Mouse (Mus musculus) right cerebral cortex, postnatal 14 days (tissue): ENCODE results near the gene Tigd3.

Source experiments
- DNase-seq: peaks from one replicate; pipeline ENCODE4 v3.0.0; 2022

Tigd3 gene

GRCm38 (mm10) chr19:5874391-5874968 lies 19.5 kb downstream of the Tigd3 start:
- no peak for DNase-seq

DNA sequence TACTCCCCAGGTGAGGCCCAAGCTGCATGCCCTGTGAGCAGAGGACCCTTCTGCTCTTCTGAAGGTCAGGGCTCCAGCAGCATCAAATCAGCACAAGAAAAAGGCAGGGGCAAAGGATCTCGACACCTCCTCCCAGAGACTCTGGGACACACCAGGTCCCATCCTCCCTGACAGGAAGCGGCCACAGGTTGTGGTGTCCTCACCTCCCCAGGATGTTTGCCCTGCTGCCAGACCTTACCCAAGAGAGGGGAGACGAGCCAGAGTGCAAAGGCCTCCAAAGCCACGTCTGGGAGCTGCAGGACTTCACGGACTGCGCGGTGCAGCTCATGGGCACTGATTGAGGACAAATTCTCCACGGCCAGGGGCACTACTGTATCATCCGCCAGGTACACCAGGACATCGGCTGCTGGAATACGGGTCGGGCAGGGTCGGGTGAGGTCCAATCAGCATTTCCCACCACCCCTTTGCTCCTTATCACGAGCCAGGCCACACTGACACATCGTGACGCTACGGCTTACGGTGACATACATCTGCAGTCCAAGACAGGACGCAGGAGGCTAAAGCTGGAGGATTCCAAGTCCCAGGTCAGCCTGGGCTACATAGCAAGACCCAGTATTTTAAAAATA lies 20.9 kb downstream of the Tigd3 start:
- no peak for DNase-seq

GRCm38 (mm10) chr19:5872528-5872927 lies 21.4 kb downstream of the Tigd3 start:
- DNase-seq: no peak

DNA sequence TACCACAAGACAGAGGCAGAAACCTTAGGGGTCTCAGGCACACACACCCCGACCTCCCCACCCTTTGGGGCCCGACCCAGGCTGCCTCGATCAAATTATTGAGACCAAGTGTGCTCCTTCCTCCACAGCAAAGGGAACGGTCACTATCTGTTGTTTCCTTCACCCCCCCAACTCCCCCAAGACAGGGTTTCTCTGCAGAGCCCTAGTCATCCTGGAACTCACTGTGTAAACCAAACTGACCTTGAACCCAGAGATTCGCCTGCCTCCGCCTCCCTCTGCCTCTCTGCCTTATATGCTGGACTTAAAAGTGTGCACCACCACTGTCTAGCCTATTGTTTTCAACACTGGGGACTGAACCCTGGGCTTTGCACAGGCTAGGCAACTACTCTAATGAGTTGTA lies 22.3 kb downstream of the Tigd3 start:
- DNase-seq: no peak

DNA sequence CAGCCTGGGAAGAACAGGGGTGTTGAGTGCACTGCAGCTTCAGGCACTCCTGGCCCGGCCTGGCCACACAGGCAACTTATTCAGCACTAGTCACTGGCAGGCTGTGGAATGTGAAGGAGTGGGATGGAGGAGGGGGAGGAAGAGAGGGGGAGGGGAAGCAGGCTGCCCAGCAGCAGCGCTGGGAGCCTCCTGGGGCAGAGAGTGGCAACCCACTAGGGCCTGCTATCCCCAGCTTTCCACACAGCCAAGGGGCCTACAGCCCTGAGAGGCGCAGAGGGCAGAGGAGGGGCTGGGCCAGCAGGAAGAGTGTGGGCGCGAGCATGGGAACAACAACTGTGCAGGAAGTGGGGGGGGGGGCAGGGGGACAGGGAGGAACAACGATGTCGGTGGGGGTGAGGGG lies 22.7 kb downstream of the Tigd3 start:
- no peak for DNase-seq

GRCm38 (mm10) chr19:5868096-5868495 lies 25.9 kb downstream of the Tigd3 start:
- no peak for DNase-seq

DNA sequence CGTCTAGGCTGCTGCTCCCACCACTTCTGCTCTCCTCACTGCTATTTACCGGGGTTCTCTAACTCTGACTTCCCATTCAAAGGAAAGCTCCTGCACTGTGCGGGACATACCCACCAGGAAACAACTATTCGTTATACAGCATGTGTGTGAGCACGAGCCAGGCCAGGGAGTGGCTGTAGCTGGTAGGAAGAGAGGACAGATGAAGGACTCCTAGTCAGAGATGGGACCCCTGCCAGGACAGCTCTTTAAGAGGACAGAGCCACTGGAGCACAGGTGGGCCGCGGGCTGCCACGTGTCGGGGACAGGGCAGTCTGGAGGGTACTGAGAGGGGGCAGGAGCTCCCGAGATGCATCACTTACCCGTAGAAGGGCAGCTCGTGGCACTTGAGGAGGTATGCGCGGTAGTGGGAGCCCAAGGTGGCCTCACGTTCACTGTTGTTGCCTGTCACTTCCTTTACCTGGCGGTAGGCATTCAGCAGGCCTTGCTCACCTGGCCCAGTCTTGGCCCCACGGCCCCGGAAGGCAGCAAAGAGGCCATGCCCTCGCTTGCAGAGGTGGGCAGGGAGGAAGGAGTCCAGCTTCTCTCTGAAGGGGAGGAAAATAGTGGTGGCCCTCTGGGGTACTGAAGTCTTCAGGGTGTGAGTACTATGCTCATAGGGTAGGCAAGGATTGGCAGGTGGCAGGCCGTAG lies 29.1 kb downstream of the Tigd3 start:
- no peak for DNase-seq

DNA sequence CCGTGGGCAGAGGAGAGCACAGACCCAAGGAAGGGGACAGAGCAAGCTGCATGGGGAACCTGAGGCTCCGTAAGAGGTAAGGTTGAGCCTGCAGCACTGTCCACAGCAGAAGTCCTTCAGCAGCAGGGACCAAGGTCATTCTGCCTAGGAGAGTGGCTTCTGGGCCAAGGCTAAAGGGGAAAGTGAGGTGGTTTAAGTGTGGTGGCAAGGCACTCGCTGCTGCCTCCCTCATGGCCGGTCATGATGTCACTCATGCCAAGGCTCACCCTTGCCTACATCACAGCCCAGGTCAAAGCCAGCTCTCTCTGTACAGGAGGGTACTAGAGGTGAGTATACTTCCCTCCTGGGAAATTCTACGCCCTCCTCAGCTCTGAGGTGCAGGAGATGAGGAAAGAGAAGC lies 30.2 kb downstream of the Tigd3 start:
- no peak for DNase-seq

GRCm38 (mm10) chr19:5862335-5863085 lies 31.4 kb downstream of the Tigd3 start:
- DNase-seq: no peak

DNA sequence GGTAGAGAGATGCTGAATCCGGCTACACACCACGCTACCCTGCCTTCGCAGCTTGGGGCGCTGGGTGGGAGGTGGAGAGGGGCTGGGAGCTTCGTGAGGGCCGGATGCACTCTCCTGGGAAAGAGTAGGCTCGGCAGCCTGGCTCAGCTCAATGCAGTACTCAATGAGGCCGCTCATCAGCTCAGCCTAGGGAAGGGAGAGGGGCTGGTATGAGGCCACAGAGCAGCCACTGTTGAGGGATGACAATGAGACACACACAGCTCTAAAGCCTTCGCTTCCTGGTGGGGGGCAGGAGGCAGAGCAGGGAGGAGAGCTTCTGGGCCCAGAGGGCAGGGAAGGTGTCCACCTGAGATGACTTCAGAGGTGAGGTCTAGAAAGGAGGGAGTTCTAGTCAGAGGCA lies 37.3 kb downstream of the Tigd3 start:
- DNase-seq: no peak

DNA sequence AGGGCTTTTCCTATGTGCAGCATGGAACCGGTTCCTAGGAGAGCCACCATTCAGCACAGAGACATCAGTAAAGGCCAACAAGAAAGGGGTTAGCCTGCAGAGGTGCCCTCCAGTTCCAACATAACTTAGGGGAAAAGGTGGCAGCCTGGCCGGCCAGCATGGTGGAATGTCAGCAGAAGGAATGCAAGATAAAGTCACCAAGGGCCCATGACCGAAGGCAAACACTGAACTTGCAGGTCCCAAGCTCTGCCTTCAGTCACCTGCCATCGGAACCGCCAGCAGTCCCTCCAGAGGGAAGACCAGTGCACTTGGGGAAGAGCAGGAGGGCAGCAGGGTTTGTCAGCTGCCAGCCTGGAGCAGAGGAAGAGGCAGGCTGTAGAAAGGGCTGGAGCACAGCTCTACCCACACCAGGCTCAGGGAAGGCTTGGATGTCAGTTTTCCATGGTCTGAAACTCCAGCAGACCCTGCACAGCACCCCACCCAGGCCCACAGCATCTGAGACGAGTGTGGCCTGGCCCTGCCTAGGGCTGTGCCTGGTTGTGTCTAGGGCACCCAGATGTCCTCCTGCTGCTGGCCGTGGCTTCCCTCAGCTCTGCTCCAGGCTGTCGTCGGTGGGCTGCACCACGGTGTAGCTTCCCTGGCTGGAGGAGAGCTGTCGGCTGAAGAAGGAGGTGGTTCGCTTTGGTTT lies 41.8 kb downstream of the Tigd3 start:
- no peak for DNase-seq

GRCm38 (mm10) chr19:5851481-5851971 lies 42.4 kb downstream of the Tigd3 start:
- DNase-seq: no peak

DNA sequence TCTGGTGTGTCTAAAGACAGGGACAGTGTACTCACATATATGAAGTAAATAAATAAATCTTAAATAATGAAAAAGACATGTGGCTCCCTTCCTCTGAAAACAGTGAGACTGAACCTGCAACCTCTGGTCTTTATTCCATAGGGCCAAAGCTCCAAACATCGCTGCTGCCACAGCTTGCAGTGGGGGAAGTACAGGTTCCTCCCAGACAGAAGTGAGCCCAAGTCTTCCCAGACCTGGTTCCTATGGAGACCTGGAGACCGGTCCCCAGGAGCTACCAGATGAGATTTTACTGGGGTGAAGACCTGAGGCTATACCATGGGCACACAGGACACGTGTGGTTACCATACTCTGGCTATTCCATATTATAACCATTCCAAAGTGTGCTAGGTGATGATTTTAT lies 43.1 kb downstream of the Tigd3 start:
- no peak for DNase-seq

DNA sequence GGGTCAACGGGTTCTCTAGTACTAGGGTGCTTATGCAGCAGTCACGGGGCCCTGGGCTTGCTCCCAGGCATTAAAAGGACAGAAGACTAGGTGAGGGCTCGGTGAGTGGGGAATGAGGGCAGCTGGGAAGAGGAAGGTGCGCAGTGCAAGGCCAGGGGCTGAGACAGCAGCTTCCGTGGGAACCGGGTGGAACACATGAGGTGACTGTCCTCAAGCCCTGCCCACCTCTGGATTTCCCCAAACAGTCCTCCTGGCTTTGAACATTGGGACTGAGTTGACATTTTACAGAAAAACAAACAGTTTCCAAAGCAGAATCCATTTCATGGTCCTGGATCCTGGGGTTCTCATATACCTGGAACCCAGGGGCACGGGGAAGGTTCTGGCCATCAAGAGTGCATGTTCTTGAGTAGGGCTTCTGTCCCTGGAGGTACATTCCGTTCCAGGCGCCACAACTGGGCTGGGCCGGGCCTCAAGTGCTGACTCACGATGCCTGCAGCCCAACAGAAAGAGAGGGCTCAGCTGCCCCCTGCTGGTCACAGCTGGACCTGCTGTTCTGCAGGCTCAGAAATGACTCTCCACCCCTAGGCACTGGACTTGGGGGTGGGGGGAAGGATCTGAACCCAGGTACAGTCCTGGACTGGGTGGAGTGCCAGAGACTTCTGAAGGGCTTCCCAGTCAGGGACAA lies 44.0 kb downstream of the Tigd3 start:
- DNase-seq: peak; percentile 96

DNA sequence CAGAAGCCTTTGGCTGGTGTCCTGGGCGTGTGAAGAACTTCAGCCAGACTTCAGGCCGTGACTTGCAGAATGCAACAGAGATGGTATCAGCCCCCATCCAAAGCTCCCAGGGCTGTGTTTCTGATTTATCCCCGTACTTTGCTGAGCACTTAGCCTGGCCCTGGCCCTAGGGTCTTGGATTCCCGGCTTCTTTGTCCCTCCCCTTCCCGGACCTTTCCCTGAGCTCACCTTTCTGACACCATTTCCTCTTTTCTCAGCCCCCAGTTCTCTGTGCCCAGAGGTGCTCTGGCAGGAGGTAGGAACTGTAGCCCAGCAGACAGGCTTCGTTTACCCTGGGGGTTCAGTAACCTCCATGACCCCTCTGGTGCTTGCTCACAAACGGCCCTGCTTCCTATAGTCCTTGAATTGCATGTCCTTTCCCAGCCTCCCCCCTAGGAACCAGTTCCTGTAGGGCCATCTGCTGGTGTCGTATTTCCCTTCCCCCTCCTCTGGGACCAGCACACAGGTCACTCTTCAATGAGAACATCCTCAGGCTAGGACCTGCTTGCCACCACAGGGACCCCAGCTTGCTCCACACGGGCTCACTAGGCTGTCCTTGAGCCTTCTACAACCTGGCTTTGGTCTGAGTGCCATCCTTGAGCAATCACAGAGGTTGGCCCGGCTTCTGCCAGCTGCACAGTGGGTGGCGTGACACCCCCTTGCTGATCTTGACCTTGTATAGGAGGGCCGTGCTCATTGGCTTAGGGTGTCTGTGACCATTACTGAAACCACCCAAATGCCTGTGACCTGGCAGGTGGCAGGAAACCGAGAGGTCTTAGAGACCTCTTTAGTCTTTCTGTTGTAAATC lies 44.9 kb downstream of the Tigd3 start:
- no peak for DNase-seq

DNA sequence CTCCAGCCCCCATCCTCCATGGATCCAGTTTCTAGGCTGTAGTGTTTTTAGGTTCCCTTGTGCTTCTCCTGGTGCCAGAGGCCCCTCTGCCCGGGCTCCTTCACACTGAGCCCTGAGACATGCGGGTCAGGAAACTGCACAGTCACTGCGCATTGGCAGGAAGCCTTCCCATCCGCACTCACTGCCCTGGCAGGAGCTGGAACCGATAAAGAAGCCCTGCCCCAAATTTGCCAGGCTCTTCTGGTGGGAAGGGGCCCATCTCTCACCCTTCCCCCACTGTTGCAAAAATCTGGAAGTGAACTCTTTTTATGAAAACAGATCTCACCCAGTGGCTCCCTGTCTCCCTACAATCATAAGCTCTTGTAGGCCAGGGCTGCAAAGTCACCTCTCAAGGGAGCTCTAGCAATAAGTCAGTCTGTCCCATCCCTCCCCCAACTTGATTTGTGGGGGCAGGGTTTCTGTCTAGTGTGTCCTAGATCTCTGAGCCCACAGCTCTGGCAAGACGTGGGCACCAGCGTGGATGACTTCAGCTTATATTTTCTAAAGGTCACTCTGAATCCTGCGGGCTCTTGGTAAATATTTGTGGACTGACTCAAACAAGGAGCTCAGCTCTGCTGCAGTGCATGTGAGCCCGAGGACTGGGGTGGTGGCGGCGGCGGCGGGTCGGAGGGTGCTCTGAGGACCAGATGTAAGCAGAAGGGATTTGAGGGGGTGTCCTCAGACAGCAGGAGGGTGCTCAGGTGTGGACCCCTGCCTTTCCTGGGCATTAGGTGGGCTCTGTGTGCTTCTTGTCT lies 45.7 kb downstream of the Tigd3 start:
- DNase-seq: peak; percentile 32

GRCm38 (mm10) chr19:5847306-5847796 lies 46.6 kb downstream of the Tigd3 start:
- DNase-seq: no peak

GRCm38 (mm10) chr19:5846557-5847305 lies 47.2 kb downstream of the Tigd3 start:
- DNase-seq: peak; percentile 80

GRCm38 (mm10) chr19:5846154-5846553 lies 47.8 kb downstream of the Tigd3 start:
- DNase-seq: no peak
